Mouse (Mus musculus): ENCODE data around the gene Tlr9.

Gene Tlr9

DNA sequence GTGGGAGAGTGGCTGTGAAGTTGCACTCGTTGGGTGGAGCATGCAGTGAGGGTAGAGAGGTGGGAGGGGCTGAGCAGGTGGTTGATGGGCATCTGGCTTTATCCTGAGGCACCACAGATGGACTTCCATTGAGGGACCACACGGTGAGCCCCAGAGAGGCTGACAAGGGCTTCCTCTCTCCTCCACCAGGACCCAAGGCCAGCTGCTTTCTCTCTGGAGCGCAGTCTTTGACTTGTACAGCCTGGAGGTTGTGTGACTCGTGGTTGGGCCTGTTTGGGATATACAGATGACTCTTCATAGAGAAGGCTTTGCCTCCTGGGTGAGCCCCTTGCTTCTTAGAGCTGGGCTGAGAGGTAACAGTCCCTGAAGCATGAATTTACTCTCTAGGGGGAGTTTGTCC is 46.0 kb downstream of the Tlr9 start:
- no peak for DNase-seq (ENCODE audit: low spot score)

DNA sequence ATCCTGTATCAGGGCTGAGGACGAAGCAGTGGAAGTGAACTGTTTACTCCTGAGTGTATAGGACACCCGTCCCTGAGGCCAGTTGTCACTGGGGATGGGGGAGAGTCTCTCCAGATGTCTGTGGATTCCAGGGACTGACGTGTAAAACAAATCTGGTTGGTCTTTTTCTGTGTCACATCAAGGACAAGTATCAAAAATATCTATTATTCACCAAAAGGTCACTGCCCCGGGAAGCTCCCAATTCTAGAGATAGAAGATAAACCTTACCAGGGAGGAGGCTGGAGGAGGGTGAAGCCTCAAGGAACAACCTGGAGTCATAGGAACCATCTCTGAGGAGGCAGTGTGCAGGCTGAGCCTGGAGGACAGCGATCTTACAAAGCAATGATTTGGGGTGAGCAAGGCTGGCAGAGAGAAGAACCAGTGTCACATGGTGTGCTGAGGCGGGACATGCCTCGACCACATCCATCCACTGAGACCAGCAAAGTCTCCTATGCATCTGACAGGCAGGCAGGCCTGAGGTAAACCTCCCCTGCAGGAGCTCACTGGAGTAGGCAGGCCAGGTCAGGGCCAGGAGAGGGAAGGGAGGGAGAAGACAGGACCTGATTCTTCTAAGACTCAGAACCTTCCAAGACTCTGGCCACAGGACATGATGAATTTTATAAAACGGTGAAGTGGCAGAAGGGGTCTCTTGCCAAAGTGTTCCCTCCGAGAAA is 46.8 kb downstream of the Tlr9 start:
- DNase-seq (ENCODE audit: low spot score): no peak

DNA sequence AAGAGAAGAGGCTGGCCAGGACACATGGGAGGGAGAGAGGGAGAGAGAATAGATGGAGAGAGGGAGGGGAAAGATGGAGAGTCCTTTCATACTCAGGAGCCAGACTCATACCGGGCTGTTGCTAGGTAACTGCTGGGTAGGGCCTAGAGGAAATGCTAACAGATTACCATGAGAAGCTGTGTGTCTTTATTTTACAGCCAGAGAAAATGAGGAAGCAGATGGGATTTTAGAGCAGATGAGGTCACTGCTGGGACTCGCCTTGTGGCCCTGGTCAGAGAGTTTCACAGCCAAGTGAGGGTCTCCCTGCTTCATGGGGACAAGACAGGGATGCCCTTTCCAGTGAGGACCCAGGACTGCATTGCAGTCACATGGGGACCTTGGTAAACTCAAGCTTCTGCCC is 47.5 kb downstream of the Tlr9 start:
- no peak for DNase-seq (ENCODE audit: low spot score)

DNA sequence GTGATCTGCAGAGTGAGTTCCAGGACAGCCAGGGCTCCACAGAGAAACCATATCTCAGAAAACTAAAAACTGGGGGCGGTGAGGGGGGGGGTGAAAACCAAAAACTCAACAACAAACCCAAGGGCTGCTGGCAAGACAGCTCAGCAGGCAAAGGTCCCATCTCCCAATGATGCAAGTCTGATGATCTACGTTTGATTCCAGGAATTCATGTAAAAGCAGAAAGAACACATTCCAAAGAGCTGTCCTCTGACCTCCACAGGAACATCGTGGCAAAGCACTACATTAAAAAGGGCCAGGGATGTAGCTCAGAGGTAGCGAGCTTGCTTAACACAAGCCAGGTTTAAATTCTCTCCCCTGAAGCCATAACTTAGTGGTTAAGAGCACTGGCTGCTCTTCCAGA is 48.3 kb downstream of the Tlr9 start:
- no peak for DNase-seq (ENCODE audit: low spot score)

DNA sequence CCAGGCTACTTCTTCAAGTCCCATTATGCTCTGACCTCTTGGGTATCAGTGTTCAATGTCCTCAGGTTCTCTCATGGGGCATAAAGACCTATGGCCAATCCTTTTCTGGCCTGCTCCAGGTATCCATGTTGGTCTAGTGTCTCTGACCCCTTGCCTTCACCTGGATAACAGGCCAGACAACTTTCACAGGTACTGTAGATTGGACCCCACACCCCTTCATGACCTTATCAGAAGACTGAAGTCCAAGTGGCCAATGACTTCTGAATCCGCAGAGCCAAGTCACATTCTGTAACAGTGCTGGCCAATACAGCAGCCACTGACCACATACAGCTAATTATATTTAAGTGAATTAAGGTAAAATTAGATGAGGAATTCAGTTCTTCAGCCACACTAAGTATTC is 49.9 kb downstream of the Tlr9 start:
- no peak for DNase-seq (ENCODE audit: low spot score)

DNA sequence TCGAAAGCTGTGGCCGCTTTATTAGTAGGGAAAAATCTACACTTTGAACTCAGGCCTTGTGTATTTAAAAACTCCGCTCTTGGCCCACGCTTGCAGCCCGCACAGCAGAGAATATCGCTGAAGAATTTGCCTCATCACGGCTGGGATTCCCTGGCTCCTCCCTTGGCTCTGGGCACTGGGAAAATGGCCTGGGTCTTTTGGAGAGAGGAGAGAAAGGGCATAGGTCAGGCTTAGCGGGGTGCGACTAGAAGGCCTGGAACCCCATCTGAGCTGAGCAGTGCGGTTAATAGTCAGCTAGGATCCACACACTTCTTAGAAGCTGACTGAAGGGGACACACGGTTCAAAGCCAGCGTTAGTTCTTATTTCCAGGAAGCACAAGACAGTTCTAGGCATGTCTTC is 50.9 kb downstream of the Tlr9 start:
- DNase-seq (ENCODE audit: low spot score): no peak

DNA sequence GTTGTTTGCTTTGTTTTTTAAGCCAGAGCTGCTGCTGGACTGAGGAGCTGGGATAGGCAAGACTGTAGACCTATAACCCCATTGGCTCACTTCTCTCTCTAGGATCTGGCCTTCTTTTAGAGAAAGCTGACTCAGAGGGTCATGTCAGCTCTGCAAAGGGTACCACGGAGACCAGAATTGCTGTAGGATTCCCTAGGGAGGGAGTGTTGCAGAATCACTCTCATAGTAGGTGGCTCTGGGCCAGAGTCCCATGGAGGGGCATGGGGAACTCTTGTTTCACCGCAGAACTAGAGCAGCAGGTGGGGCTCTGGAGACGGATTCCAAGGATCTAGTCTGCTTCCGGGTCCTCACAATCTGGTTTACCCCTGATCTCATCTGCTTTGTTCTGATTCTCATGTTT is 51.4 kb downstream of the Tlr9 start:
- DNase-seq (ENCODE audit: low spot score): no peak

DNA sequence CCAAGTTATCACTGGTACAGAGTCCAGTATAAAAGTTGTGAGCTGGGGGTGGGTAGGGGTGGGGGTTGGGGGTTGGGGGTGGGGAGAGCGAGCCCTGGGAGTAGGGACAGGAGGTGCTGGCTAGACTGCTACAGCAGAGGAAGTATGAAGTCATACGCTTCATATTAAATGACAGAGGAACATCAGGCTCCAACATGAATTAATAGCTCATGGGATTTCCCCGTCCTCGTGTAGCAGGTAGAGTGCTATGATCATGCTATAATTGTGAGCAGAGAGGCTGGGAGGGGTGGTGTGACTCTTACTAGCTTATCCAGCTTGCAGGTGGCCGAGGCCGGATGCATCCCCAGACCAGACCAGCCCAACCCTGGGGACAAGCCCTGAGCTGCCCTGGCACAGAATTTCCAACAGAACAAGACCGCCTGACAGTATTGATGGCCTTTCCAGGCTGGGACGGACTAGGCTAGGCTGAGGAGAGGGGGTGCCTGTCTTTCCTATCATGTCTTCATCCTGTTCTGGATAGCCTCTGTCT is 52.3 kb downstream of the Tlr9 start:
- DNase-seq (ENCODE audit: low spot score): no peak

DNA sequence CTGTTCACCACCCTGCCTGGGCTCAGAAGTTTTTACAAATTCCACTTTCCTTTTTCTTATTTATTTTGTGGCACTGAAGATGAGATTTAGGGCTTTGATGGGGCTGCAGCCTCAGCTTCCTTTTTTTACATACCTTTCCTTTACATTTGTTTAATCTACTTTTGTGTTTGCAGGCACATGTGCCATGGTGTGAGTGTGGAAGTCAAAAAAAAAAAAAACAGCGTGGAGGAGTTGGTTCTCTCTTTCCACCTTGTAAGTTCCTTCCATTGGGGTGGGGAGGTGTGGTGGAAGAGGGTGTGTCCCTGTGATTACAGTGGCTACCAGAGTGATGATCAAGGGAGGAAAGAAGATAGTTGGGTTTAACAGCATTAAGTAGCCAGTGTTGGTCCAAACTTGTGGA is 53.4 kb downstream of the Tlr9 start:
- DNase-seq (ENCODE audit: low spot score): no peak
